Mouse (Mus musculus) limb, embryonic 11.5 days (tissue): ENCODE results near the gene Olfr432. TPM values are rescaled to one million over a fixed set of nuclear protein-coding genes. Genes with fewer than 3 reads are reported as not detected.
"Not testable (repeated sequence)": the region's sequence is repeated elsewhere in the genome, so short reads cannot be mapped to it uniquely, and the experiment has no call there.

Experiments
- ATAC-seq: fragments of 200-750 bp; cut with Nextera tagmentation; 2 replicates; pipeline ENCODE4 v1.8.0; 2017; ENCODE audit warnings: low read depth; ENCODE audit not compliant: insufficient number of reproducible peaks, low FRiP score, low TSS enrichment
- DNase-seq: peaks from one replicate; pipeline ENCODE4 v3.0.0-alpha.2; 2015; ENCODE audit warnings: low spot score
- H3K27ac ChIP-seq: fragments of 300-500 bp; sonication (generic); replicated peaks from 2 replicates; pipeline ENCODE4 v1.5.1; 2014; ENCODE audit warnings: low read depth, mild to moderate bottlenecking, low read length
- H3K27me3 ChIP-seq: fragments of 300-500 bp; sonication (generic); 2 replicates; pipeline ENCODE4 v1.6.1; 2014; ENCODE audit warnings: mild to moderate bottlenecking, low read length, mixed read lengths; ENCODE audit not compliant: control insufficient read depth, insufficient read depth
- H3K36me3 ChIP-seq: fragments of 300-500 bp; sonication (generic); 2 replicates; pipeline ENCODE4 v1.6.1; 2014; ENCODE audit warnings: mild to moderate bottlenecking, low read length, moderate library complexity, mixed read lengths; ENCODE audit not compliant: control insufficient read depth, insufficient read depth
- H3K4me1 ChIP-seq: fragments of 300-500 bp; sonication (generic); 2 replicates; pipeline ENCODE4 v1.6.1; 2014; ENCODE audit warnings: low read length, mixed read lengths; ENCODE audit not compliant: control insufficient read depth, insufficient read depth
- H3K4me2 ChIP-seq: fragments of 300-500 bp; sonication (generic); 2 replicates; pipeline ENCODE4 v1.6.1; 2014; ENCODE audit warnings: low read depth, mild to moderate bottlenecking, moderate library complexity; ENCODE audit not compliant: severe bottlenecking
- H3K4me3 ChIP-seq: fragments of 300-500 bp; sonication (generic); 2 replicates; pipeline ENCODE4 v1.5.1; 2014; ENCODE audit warnings: low read depth, low read length
- H3K9ac ChIP-seq: fragments of 300-500 bp; sonication (generic); 2 replicates; pipeline ENCODE4 v1.6.1; 2014; ENCODE audit warnings: mild to moderate bottlenecking, low read length
- H3K9me3 ChIP-seq: fragments of 300-500 bp; sonication (generic); 2 replicates; pipeline ENCODE4 v1.6.1; 2016; ENCODE audit warnings: low read length; ENCODE audit not compliant: control insufficient read depth
- WGBS: fragments of 180-500 bp; shearing (Covaris S2); extraction: QIAGEN DNeasy Blood & Tissue Kit; methylation state at CpG from one replicate; pipeline ENCODE4 v1.1.7; 2014; 5-methylcytosine and 5-hydroxymethylcytosine counted together
- polyA plus RNA-seq: library from polyadenylated mRNA; unstranded; fragments of >200 nt; fragmentation: Nextera tagmentation; extraction: Ambion mirVana; gene quantifications from 2 replicates; pipeline ENCODE4 v1.2.1, GENCODE M21; 2014

Olfr432 gene
- not detected in 2 replicates for polyA plus RNA-seq

DNA sequence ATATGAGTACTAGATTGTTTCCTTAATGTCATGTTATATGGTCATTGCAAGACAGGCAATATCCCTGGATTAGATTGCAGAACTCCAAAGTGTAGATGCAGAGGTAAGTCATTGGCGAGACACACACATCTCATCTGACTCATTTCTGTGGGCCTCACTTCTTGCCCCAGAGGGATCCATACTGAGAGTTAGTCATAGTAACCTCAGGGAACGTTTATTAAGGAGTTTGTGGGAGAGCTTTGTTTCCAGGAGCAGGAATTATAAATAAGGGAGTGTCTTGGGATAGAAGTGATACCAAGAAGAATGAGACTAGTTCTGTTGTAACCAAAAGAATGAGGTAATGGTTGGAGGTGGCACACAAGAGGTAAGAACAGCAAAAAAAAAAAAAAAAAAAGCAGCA, at the start of gene Olfr432:
Gene Olfr432, plus strand, starts transcription at position 313 of the 400 bp plus-strand sequence.
- Histone ChIP-seq H3K27ac (no peak within 1 kb of the TSS), H3K4me3 (no peak within 1 kb of the TSS), H3K9me3 (no peaks in the 10 kb centered on the region), H3K4me2 (no peak within 1 kb of the TSS), H3K27me3 (no peaks in the 10 kb centered on the region), H3K9ac (no peak within 1 kb of the TSS), H3K36me3 (no peaks in the 10 kb centered on the region), H3K4me1 (no peaks in the 10 kb centered on the region)
- WGBS, result 72% methylated on average over 2 of the region's 2 CpGs
- DNase-seq, result no peak
- no peak for ATAC-seq

- WGBS, result 73% methylated on average over 2 of the region's 3 CpGs
Measured at GRCm38 (mm10) chr1:174004352-174005109, 44.5 kb upstream of the Olfr432 start.

DNA sequence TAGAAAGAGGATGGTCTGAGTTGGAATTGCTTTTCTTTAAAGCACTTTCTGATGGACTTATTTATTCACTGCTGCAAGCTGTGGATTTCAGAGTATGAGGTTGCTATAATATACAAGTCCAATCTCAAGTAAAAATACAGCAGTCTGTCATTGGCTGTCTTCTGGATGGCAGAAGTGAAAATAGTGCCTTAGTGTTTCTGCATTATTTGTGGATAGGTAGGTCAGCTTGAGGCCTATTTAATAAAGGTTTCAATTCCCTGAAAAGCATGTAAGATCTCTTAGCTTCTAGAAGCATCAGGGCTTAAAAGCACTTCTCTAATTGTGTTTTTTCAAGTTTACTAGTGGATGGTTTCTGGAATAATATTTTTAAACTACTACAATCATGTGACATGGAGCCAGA, 42.0 kb upstream of the Olfr432 start:
- H3K9ac ChIP-seq, H3K36me3 ChIP-seq, H3K9me3 ChIP-seq, H3K4me2 ChIP-seq, H3K27me3 ChIP-seq, H3K4me3 ChIP-seq, H3K4me1 ChIP-seq, ATAC-seq, DNase-seq, H3K27ac ChIP-seq: not testable (repeated sequence)

More at GRCm38 (mm10) chr1:174004352-174005109, 44.5 kb upstream of the Olfr432 start:
- H3K9ac ChIP-seq, ATAC-seq, H3K27me3 ChIP-seq, H3K4me1 ChIP-seq, H3K36me3 ChIP-seq, H3K4me3 ChIP-seq, DNase-seq, H3K9me3 ChIP-seq, H3K4me2 ChIP-seq, H3K27ac ChIP-seq: not testable (repeated sequence)

DNA sequence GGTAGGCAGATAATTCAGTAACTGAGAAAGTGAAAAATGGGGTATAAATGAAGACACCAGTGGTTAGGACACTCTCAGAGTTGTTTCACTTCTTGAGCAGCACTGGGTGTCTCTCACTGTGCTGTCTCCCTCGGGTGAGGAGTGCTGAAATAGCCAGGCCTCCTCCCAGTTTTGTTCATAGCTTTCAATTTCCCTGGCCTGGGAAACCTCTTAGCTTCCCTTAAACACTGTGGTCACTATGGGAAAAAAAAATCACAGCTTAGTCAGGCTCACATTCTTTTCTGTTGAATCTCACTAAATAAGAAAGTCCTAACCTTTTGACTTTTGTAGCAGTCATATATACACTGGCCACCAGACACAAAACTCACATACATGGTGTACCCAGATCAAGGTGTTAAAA, 17.3 kb upstream of the Olfr432 start, which contains the start of gene Ifi205:
Gene Ifi205, minus strand, starts transcription at position 113 of the 400 bp plus-strand sequence.
- Histone ChIP-seq H3K27me3 (no peaks in the 10 kb centered on the region), H3K4me1 (no peaks in the 10 kb centered on the region), H3K27ac (no peak within 1 kb of the TSS), H3K4me2 (no peak within 1 kb of the TSS), H3K4me3 (no peak within 1 kb of the TSS), H3K36me3 (no peaks in the 10 kb centered on the region), H3K9me3 (no peaks in the 10 kb centered on the region), H3K9ac (no peak within 1 kb of the TSS)
- WGBS, result 50% methylated on average over 1 of the region's 1 CpGs
- ATAC-seq (no peak), DNase-seq (no peak)

GRCm38 (mm10) chr1:174035841-174036240, 13.2 kb upstream of the Olfr432 start:
- no peak overlapping the region for H3K4me3 ChIP-seq
- H3K9me3 ChIP-seq, result no peaks in the 10 kb centered on the region
- 33% methylated on average over 4 of the region's 4 CpGs for WGBS
- ATAC-seq (no peak), DNase-seq (no peak)
- no peaks in the 10 kb centered on the region for H3K36me3 ChIP-seq
- no peak overlapping the region for H3K9ac ChIP-seq
- no peak overlapping the region for H3K27ac ChIP-seq
- no peak overlapping the region for H3K4me2 ChIP-seq
- H3K4me1 ChIP-seq, result no peaks in the 10 kb centered on the region
- no peaks in the 10 kb centered on the region for H3K27me3 ChIP-seq

DNA sequence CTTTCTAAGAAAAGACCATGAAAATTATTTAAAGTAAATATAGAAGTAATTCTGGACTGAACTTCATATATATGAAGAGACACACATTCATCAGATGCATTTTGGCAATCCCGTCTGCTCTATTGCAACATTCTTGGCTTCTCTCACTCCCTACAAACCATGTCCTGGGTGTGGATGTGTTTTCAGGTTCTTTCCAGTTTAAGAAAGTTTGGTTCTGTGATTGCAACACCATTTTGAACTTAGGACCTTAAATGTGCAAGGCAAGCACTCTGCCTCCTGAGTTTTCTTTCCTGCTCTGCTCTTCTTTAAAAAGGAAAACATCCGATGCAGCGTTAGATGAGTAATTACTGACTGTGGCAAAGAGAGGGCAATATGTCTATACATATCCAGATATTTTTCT, 10.5 kb upstream of the Olfr432 start:
- DNase-seq (no peak), ATAC-seq (no peak)
- H3K4me3 ChIP-seq, result no peak overlapping the region
- no peak overlapping the region for H3K4me2 ChIP-seq
- no peaks in the 10 kb centered on the region for H3K4me1 ChIP-seq
- H3K9me3 ChIP-seq, result no peaks in the 10 kb centered on the region
- 90% methylated on average over 3 of the region's 3 CpGs for WGBS
- no peaks in the 10 kb centered on the region for H3K27me3 ChIP-seq
- H3K9ac ChIP-seq, result no peak overlapping the region
- no peaks in the 10 kb centered on the region for H3K36me3 ChIP-seq
- no peak overlapping the region for H3K27ac ChIP-seq

GRCm38 (mm10) chr1:174040523-174041177, 8.4 kb upstream of the Olfr432 start, which contains the start of gene Olfr433:
Gene Olfr433, plus strand, starts transcription at chr1:174040705.
- H3K4me3 ChIP-seq, result no peak within 1 kb of the TSS
- DNase-seq (no peak), ATAC-seq (no peak)
- no peaks in the 10 kb centered on the region for H3K27me3 ChIP-seq
- no peak within 1 kb of the TSS for H3K27ac ChIP-seq
- no peak within 1 kb of the TSS for H3K4me2 ChIP-seq
- no peaks in the 10 kb centered on the region for H3K4me1 ChIP-seq
- H3K9me3 ChIP-seq, result no peaks in the 10 kb centered on the region
- 79% methylated on average over 7 of the region's 7 CpGs for WGBS
- no peak within 1 kb of the TSS for H3K9ac ChIP-seq
- H3K36me3 ChIP-seq, result no peaks in the 10 kb centered on the region

DNA sequence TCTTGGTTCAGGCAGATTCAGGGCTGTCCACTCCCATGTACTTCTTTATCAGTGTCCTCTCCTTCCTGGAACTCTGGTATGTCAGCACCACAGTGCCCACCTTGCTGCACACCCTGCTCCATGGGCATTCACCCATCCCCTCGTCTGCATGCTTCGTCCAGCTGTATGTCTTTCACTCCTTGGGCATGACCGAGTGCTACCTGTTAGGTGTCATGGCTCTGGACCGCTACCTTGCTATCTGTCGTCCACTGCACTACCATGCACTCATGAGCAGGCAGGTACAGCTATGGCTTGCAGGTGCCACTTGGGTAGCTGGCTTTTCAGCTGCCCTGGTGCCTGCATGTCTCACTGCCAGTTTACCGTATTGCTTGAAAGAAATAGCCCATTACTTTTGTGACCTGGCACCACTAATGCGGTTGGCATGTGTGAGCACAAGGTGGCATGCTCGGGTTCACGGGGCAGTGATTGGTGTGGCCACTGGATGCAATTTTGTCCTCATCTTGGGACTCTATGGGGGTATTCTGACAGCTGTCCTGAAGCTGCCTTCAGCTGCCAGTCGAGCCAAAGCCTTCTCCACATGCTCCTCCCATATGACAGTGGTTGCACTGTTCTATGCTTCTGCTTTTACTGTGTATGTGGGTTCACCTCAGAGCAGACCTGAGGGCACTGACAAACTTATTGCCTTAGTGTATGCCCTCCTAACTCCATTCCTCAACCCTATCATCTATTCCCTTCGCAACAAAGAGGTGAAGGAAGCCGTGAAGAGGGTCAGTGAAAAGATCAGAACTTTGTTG, 6.7 kb upstream of the Olfr432 start:
- not testable (repeated sequence) for H3K27me3 ChIP-seq, H3K4me2 ChIP-seq, DNase-seq, H3K9ac ChIP-seq, ATAC-seq, H3K4me1 ChIP-seq, H3K4me3 ChIP-seq, H3K9me3 ChIP-seq, H3K27ac ChIP-seq, H3K36me3 ChIP-seq
- 90% methylated on average over 12 of the region's 12 CpGs for WGBS
